Mouse (Mus musculus): Measurements from ENCODE around the gene Pramel1. TPM values are rescaled to one million over a fixed set of nuclear protein-coding genes. Genes with fewer than 3 reads are reported as not detected.

Pramel1 gene
- polyA plus RNA-seq (2015; fragmentation: Nextera tagmentation; extraction: Ambion mirVana): not detected in 2 replicates

DNA sequence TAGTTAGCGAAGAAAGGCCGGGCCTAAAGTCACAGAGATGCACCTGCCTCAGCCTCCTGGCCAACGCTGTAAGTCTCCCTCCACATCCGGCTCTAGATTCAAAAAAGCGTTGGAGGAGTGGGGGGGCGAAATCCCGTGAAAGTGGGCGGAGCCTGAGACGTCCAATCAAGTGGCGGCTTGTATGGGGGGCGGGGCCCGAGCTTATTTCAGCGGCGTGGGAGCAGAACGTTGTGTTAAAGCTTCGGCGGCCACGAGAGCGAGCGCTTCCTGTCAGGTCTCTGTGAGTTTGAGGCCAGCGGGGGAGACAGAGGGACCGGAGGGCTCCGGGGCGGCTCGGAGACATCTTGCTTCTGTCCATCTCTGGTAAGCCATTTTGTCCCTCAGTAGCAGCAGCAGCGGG is at the start of gene Pramel1:
Gene Pramel1, plus strand, starts transcription at position 248 of the 400 bp plus-strand sequence.

DNA sequence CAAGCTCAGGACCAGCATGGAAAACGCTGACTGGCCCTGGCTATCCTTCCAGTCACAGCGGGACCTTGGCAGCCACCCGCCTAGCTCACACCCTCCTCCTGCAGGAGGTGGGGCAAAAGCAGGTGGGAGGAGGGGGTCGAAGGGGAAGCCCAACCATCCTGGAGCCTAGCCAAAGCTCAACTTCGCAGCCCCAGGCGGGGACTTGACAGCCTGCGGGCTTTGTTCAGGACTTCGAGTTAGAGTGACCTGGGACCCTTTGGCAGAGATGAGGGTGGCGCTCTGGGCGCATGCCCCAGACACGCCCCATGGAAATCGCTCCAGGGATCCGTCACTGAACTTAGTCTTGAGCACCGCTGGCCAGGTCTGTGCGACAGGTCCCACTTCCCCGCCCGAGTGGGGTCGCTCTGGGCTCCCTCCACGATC is 44.7 kb upstream of the Pramel1 start, which contains the start of gene Lrrc38:
Gene Lrrc38, plus strand, starts transcription at position 274 of the 423 bp plus-strand sequence.

DNA sequence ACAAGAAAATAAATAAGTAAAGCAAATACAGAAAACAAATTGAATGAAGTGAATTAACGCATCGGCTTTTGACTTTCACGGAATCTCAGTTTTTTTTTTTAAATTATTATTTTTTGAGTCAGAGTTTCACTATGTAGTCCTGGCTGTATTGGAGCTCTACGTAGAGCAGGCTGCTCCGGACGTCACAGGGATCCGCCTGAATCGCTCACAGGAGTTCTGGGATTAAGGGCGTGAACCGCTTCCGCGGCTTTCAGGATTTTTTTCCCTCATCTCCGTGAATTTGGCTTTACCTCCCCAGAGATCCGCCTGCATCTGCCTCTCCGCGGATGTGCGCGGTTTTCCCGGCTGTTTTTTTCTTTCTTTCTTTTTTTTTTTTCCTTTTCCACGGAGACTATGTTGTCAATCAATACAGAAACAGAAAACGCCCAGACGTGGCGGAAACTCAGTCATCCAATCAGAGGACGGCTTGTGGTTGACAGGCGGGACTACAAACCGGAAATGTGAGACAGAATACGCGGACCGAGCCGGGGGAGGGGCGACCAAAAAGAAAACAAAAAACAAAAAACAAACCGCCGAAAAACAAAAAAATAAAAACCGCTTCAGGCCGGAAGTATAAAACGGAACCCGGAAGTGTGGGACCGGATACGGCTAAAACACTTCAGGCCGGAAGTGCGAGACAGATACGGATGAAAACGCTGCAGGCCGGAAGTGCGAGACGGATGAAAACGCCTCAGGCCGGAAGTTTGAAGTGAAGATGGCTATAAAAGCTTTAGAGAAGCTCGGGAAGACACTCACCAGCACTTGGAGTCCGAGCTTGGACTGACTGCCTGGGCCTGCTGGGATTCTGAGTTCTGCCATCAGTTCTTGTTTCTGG is 18.2 kb downstream of the Pramel1 start, which contains the start of gene Pramef8:
Gene Pramef8, plus strand, starts transcription at position 208 of the 874 bp plus-strand sequence.

Other genes with a start within 250 kb of the Pramel1 start
- 5.7 and 6.0 TPM in 2 replicates for gene Prdm2, start 181.4 kb upstream of the Pramel1 start, polyA plus RNA-seq (2015; fragmentation: Nextera tagmentation; extraction: Ambion mirVana)
- gene Pdpn, start 94.9 kb upstream of the Pramel1 start, polyA plus RNA-seq (2015; fragmentation: Nextera tagmentation; extraction: Ambion mirVana): 38.2 and 39.6 TPM in 2 replicates
- 6.4 and 7.8 TPM in 2 replicates for gene Lrrc38, start 44.7 kb upstream of the Pramel1 start, polyA plus RNA-seq (2015; fragmentation: Nextera tagmentation; extraction: Ambion mirVana)
- gene Pramef8, start 18.0 kb downstream of the Pramel1 start, polyA plus RNA-seq (2015; fragmentation: Nextera tagmentation; extraction: Ambion mirVana): 8.2 and 9.1 TPM in 2 replicates
- not detected in 2 replicates for gene Oog4, start 55.9 kb downstream of the Pramel1 start, polyA plus RNA-seq (2015; fragmentation: Nextera tagmentation; extraction: Ambion mirVana)
- not detected in 2 replicates for gene Gm13043, start 116.9 kb downstream of the Pramel1 start, polyA plus RNA-seq (2015; fragmentation: Nextera tagmentation; extraction: Ambion mirVana)
- not detected in 2 replicates for gene Gm13040, start 141.5 kb downstream of the Pramel1 start, polyA plus RNA-seq (2015; fragmentation: Nextera tagmentation; extraction: Ambion mirVana)
- not detected in 2 replicates for gene BC080695, start 157.3 kb downstream of the Pramel1 start, polyA plus RNA-seq (2015; fragmentation: Nextera tagmentation; extraction: Ambion mirVana)
- gene Gm13057, start 157.3 kb downstream of the Pramel1 start, polyA plus RNA-seq (2015; fragmentation: Nextera tagmentation; extraction: Ambion mirVana): not detected in 2 replicates
- gene Gm13083, start 220.6 kb downstream of the Pramel1 start, polyA plus RNA-seq (2015; fragmentation: Nextera tagmentation; extraction: Ambion mirVana): not detected in 2 replicates